Mouse (Mus musculus) kidney, adult 9 months (tissue): Measurements from ENCODE around the gene Nfe2l3.
A peak's percentile ranks its signal among the peaks of the same experiment; 100 is the strongest.

Experiments
- DNase-seq: peaks from one replicate; pipeline ENCODE4 v3.0.0; 2022

Gene Nfe2l3

DNA sequence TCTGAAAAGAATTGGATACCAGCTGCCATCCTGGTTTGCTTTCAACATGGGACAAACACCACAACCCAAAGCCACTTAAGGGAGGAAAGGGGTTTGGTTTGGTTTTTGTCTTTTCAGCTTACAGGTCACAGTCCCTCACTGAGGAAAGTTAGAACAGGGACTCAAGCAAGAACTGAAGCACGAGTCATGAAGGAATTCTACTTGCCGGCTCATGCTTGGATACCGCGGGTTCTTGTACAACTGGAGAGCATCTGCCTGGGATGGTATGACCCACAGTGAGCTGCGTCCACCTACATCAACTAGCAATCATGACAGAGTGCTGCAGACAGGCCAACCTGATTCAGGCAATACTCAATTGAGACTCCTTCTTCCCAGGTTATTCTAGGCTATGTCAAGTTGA, 54.3 kb downstream of the Nfe2l3 start:
- DNase-seq = no peak

DNA sequence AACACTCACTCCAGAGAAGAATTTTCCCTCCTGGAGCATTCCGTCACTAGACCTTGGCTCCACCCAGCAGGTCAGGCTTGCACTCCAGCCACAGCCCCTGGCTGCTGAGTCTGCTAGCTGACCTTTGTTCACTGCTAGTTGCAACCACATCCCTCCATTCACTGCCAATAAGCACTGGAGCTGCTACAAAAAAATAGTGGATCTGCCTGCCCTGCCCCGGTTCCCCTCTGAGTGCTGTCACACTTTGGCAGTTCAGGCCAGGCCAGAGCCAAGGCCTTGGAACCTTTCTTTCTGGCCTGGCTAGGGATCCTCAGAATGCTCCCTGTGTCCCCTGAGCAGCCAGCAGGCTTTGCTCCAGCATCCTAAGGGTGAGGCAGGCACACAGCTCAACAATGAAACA, 57.3 kb downstream of the Nfe2l3 start:
- DNase-seq = peak; percentile 87

DNA sequence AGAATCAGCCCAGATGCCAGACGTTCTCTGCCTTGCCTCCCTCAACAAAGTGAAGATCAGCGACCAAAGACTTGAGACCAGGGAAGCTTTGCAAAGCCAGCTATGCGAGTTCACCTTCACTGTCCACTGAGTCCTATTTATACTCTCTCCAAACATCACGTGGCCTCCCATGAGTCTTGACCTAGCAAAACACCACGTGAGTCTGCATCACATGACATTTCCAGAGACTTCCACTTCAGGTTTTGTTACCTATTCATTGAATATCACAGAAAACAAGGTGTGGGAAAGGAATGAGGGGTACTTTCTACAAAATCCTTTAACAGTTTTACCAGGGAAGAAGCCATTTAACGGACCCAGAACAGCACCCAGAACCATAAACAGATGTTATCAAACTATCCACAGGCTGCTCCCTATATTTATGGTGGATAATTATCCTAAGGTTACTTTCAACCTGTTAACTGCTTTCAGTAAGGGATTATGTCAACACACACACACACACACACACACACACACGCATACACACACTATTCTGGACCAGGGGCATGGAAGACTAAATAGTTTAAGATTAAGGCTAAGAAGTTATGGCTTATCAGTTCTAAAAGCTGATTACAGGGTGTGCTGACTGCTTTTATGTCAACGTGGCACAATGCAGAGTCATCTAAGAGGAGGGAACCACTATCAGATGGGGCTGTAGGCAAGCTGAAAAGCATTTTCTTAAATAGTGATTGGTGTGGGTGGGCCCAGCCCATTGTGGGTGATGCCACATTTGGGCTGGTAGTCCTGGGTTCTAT, 65.0 kb downstream of the Nfe2l3 start:
- DNase-seq = peak; percentile 32

DNA sequence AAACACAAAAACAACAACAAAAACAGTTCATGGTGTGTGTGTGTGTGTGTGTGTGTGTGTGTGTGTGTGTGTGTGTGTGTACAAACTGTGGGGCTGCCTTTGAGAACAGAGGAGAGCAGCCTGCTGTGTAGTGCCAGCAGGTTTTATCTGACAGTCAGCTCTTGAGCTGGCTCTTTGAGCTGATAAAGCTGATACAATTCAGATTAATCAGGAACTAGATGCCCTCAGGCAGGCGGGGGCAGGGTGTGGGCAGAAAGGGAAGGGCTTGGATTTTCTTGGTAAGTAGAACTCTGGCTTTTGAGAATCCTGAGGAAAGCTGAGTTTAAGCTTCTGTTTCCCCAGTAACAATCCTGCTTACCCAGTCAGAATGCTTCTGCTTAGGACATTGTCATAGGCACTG, 73.2 kb downstream of the Nfe2l3 start:
- no peak for DNase-seq

DNA sequence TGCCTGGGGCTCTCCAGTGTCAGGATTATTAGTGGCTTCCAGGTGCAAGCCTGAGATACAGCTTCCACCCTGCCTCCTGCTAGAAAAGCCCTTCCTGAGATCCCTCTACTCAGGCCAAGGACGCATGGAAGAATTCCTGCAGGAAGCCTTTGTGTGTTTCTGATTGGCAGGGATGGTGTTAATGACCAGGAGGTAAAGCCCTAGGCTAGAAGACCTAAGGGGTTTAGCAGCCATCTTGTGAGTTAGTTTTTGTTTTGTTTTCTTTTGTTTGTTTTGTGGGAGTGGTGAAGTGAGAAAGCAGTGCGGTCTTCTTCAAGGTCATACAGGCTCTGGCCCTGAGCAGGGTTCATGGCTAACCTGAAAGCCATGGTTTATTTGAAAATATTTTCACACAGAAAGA, 75.1 kb downstream of the Nfe2l3 start:
- DNase-seq = no peak
